Mouse (Mus musculus) E14TG2a.4 (cell line): ENCODE data around the gene Pigv.

ENCODE experiments used
- CTCF ChIP-seq: conservative IDR thresholded peaks from 2 replicates; pipeline ENCODE4 v1.5.1; 2014; ENCODE audit warnings: low read length
- NANOG ChIP-seq: IDR thresholded peaks from 2 replicates; pipeline ENCODE4 v1.6.1; 2014; ENCODE audit warnings: borderline replicate concordance, low read length, mixed read lengths

DNA sequence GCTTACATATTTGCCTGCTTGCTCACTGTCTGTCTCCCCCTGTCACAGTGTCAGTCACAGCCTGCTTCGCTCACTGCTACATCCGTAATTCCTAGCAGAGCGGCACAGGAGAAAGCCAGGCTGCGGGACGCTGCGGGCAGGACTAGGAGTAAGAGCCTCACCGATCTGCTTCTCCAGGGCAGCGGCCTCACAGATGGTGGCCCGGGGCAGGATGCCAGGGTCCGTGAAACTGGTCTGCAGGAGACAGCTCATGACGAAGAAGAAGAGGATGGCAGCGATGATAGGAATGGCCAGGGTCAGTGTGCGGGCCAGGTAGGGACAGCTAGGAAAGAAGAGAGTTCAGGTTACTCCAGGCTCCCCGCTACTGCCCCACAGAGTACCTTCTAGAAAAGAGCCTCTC lies 45.4 kb downstream of the Pigv start:
- TF ChIP-seq CTCF (no peak), NANOG (no peak)
